ENCODE assay signal across 14 mouse cellular contexts in genomic region chr11:53252186-53253119, GRCm38 (mm10). TPM values are rescaled to one million over a fixed set of nuclear protein-coding genes. Genes with fewer than 3 reads are reported as not detected.
DNase-seq lines count a peak whose midpoint lies in the region; ATAC-seq and TF ChIP-seq lines count a peak whose summit lies in the region.
"Had no signal": no experiment of that assay in that cellular context is flagged by ENCODE, and none has a peak within 500 bp of the region (broad histone marks: within the 10 kb centered on the region; RNA-seq: fewer than 3 reads in every experiment).

No protein-coding gene starts in this region.

- H3K4me1 ChIP-seq in intestine, embryonic 14.5 days (replicated peaks; ENCODE audit: control insufficient read depth, insufficient read depth, low read length): no peaks in the 10 kb centered on the region
- peaks cover 13% of the 10 kb centered on the region for H3K4me1 ChIP-seq in intestine, embryonic 16.5 days (ENCODE audit: control insufficient read depth, insufficient read depth, low read length)
- H3K4me1 ChIP-seq in forebrain, postnatal 0 days (ENCODE audit: insufficient read depth): no peaks in the 10 kb centered on the region
- peaks cover 4% of the 10 kb centered on the region; the same call in 1 of the 2 replicates for H3K4me1 ChIP-seq in midbrain, embryonic 11.5 days (ENCODE audit: control insufficient read depth, insufficient read depth, low read length)
- peaks cover 26% of the 10 kb centered on the region for H3K4me1 ChIP-seq in neural tube, embryonic 15.5 days
- H3K4me1 ChIP-seq in liver, embryonic 12.5 days: peaks cover 6% of the 10 kb centered on the region; the same call in 1 of the 2 replicates
- H3K4me1 ChIP-seq: lung, embryonic 15.5 days had no signal

- H3K36me3 ChIP-seq in intestine, embryonic 14.5 days (ENCODE audit: control insufficient read depth, insufficient read depth, low read length): no peaks in the 10 kb centered on the region
- H3K36me3 ChIP-seq in intestine, embryonic 16.5 days (ENCODE audit: control insufficient read depth, insufficient read depth, low read length): no peaks in the 10 kb centered on the region
- H3K36me3 ChIP-seq in forebrain, postnatal 0 days (ENCODE audit: insufficient read depth): no peaks in the 10 kb centered on the region
- H3K36me3 ChIP-seq in midbrain, embryonic 11.5 days (ENCODE audit: control insufficient read depth, insufficient read depth, low read length): no peaks in the 10 kb centered on the region
- no peaks in the 10 kb centered on the region for H3K36me3 ChIP-seq in neural tube, embryonic 15.5 days
- H3K36me3 ChIP-seq in liver, embryonic 12.5 days: peaks cover 3% of the 10 kb centered on the region; the same call in 1 of the 2 replicates
- H3K36me3 ChIP-seq: lung, embryonic 15.5 days had no signal

- no peak overlapping the region for H3K4me3 ChIP-seq in intestine, embryonic 14.5 days (ENCODE audit: low read depth, low read length)
- H3K4me3 ChIP-seq in intestine, embryonic 16.5 days (ENCODE audit: low read length): no peak overlapping the region
- no peak overlapping the region for H3K4me3 ChIP-seq in forebrain, postnatal 0 days (ENCODE audit: low read depth, low read length)
- no peak overlapping the region for H3K4me3 ChIP-seq in midbrain, embryonic 11.5 days (ENCODE audit: low read depth, low read length)
- no peak overlapping the region for H3K4me3 ChIP-seq in neural tube, embryonic 15.5 days (replicated peaks)
- H3K4me3 ChIP-seq in liver, embryonic 12.5 days: no peak overlapping the region
- H3K4me3 ChIP-seq: lung, embryonic 15.5 days had no signal

- no peak for TF ChIP-seq CTCF in forebrain, postnatal 0 days (IDR thresholded peaks at IDR 0.05; ENCODE audit: low read depth)

- no peaks in the 10 kb centered on the region for H3K27me3 ChIP-seq in intestine, embryonic 14.5 days (replicated peaks; ENCODE audit: control insufficient read depth, insufficient read depth, low read length)
- no peaks in the 10 kb centered on the region for H3K27me3 ChIP-seq in intestine, embryonic 16.5 days (replicated peaks; ENCODE audit: control insufficient read depth, insufficient read depth, low read length)
- H3K27me3 ChIP-seq in forebrain, postnatal 0 days (ENCODE audit: insufficient read depth, low read length): no peaks in the 10 kb centered on the region
- no peaks in the 10 kb centered on the region for H3K27me3 ChIP-seq in midbrain, embryonic 11.5 days (ENCODE audit: control insufficient read depth, insufficient read depth, low read length)
- no peaks in the 10 kb centered on the region for H3K27me3 ChIP-seq in neural tube, embryonic 15.5 days (replicated peaks)
- no peaks in the 10 kb centered on the region for H3K27me3 ChIP-seq in liver, embryonic 12.5 days (replicated peaks)
- H3K27me3 ChIP-seq: lung, embryonic 15.5 days had no signal

- 0 out of 2 replicates have a peak, but pooled peaks cover 4% of the 10 kb centered on the region for H3K9me3 ChIP-seq in intestine, embryonic 14.5 days (ENCODE audit: control insufficient read depth, low read length)
- no peaks in the 10 kb centered on the region for H3K9me3 ChIP-seq in intestine, embryonic 16.5 days (ENCODE audit: control insufficient read depth, low read length)
- no peaks in the 10 kb centered on the region for H3K9me3 ChIP-seq in forebrain, postnatal 0 days (ENCODE audit: low read length)
- H3K9me3 ChIP-seq in midbrain, embryonic 11.5 days (ENCODE audit: control insufficient read depth, low read length): no peaks in the 10 kb centered on the region
- no peaks in the 10 kb centered on the region for H3K9me3 ChIP-seq in neural tube, embryonic 15.5 days (replicated peaks)
- no peaks in the 10 kb centered on the region for H3K9me3 ChIP-seq in liver, embryonic 12.5 days (replicated peaks)
- H3K9me3 ChIP-seq: lung, embryonic 15.5 days had no signal

- 84% methylated on average over 12 of the region's 12 CpGs for WGBS in intestine, embryonic 14.5 days
- 83% methylated on average over 12 of the region's 12 CpGs for WGBS in intestine, embryonic 16.5 days
- 61% methylated on average over 12 of the region's 12 CpGs for WGBS in forebrain, postnatal 0 days
- WGBS in midbrain, embryonic 11.5 days: 71% methylated on average over 12 of the region's 12 CpGs
- 48% methylated on average over 12 of the region's 12 CpGs for WGBS in neural tube, embryonic 15.5 days
- 80% methylated on average over 12 of the region's 12 CpGs for WGBS in liver, embryonic 12.5 days (ENCODE audit: insufficient replicate concordance)

- no peak for DNase-seq in intestine, embryonic 14.5 days (ENCODE audit: low spot score)
- DNase-seq in forebrain, postnatal 0 days: no peak
- DNase-seq in midbrain, embryonic 11.5 days (ENCODE audit: low spot score, missing footprints): no peak
- no peak for DNase-seq in c-Kit-positive CD71-positive TER-119-positive erythroid progenitor cells, embryonic 14.5 days (ENCODE audit: low spot score)
- DNase-seq in heart, postnatal 4 days: no peak
- DNase-seq: heart, postnatal 36 days; layer of hippocampus, postnatal 36 days; right cerebral cortex, adult 18-20 months; thymus, postnatal 14 days had no signal

- H3K27ac ChIP-seq in intestine, embryonic 14.5 days (ENCODE audit: low read depth): no peak overlapping the region
- H3K27ac ChIP-seq in intestine, embryonic 16.5 days (ENCODE audit: low read length): no peak overlapping the region
- no peak overlapping the region for H3K27ac ChIP-seq in forebrain, postnatal 0 days (ENCODE audit: low read depth, low read length)
- peak overlapping the region; percentile 30; the same call in 1 of the 2 replicates for H3K27ac ChIP-seq in midbrain, embryonic 11.5 days (ENCODE audit: low read depth, low read length)
- no peak overlapping the region for H3K27ac ChIP-seq in neural tube, embryonic 15.5 days (replicated peaks)
- no peak overlapping the region for H3K27ac ChIP-seq in liver, embryonic 12.5 days
- H3K27ac ChIP-seq: kidney, postnatal 0 days; lung, embryonic 15.5 days had no signal

- no peak overlapping the region for H3K4me2 ChIP-seq in intestine, embryonic 14.5 days (ENCODE audit: low read length)
- H3K4me2 ChIP-seq in intestine, embryonic 16.5 days (ENCODE audit: low read depth, low read length): no peak overlapping the region
- H3K4me2 ChIP-seq in forebrain, postnatal 0 days (ENCODE audit: low read depth): no peak overlapping the region
- no peak overlapping the region for H3K4me2 ChIP-seq in midbrain, embryonic 11.5 days
- H3K4me2 ChIP-seq in neural tube, embryonic 15.5 days: no peak overlapping the region
- no peak overlapping the region for H3K4me2 ChIP-seq in liver, embryonic 12.5 days
- H3K4me2 ChIP-seq: lung, embryonic 15.5 days had no signal

- ATAC-seq in intestine, embryonic 14.5 days (replicated peaks; ENCODE audit: low FRiP score, low TSS enrichment, low read depth): peak; percentile 26; the same call in 1 of the 2 replicates
- ATAC-seq in intestine, embryonic 16.5 days: no peak
- ATAC-seq in forebrain, postnatal 0 days: peak; percentile 73
- ATAC-seq in midbrain, embryonic 11.5 days (ENCODE audit: low FRiP score): peak; percentile 57; the same call in 1 of the 2 replicates
- ATAC-seq in neural tube, embryonic 15.5 days (ENCODE audit: low FRiP score): peak; percentile 51; the same call in 1 of the 2 replicates
- ATAC-seq in liver, embryonic 12.5 days: no peak

- H3K9ac ChIP-seq in intestine, embryonic 14.5 days (ENCODE audit: low read length): no peak overlapping the region
- no peak overlapping the region for H3K9ac ChIP-seq in intestine, embryonic 16.5 days (ENCODE audit: low read depth, low read length)
- H3K9ac ChIP-seq in forebrain, postnatal 0 days: no peak overlapping the region
- H3K9ac ChIP-seq in midbrain, embryonic 11.5 days (ENCODE audit: low read length): peak overlapping the region; percentile 16; the same call in 1 of the 2 replicates
- no peak overlapping the region for H3K9ac ChIP-seq in neural tube, embryonic 15.5 days (replicated peaks)
- no peak overlapping the region for H3K9ac ChIP-seq in liver, embryonic 12.5 days
- H3K9ac ChIP-seq: lung, embryonic 15.5 days had no signal

RNA-seq across cellular contexts. Expression of gene Hspa4, which starts 47.8 kb away (rescaled TPM):
- polyA plus RNA-seq in intestine, embryonic 14.5 days (2014; fragmentation: Nextera tagmentation; extraction: Ambion mirVana): 105 and 110 TPM in 2 replicates
- polyA plus RNA-seq in intestine, embryonic 16.5 days (2015; fragmentation: Nextera tagmentation; extraction: Ambion mirVana): 85.2 and 85.9 TPM in 2 replicates
- total RNA-seq in forebrain, postnatal 0 days (2014; rRNA removed): 112 and 138 TPM in 2 replicates
- 42.1 and 46.9 TPM in 2 replicates for polyA plus RNA-seq in forebrain, postnatal 0 days (2015; fragmentation: Nextera tagmentation; extraction: Ambion mirVana)
- 111 and 117 TPM in 2 replicates for polyA plus RNA-seq in midbrain, embryonic 11.5 days (2014; fragmentation: Nextera tagmentation; extraction: Ambion mirVana)
- polyA plus RNA-seq in neural tube, embryonic 15.5 days (2015; fragmentation: Nextera tagmentation; extraction: Ambion mirVana): 43.5 and 54.6 TPM in 2 replicates
- polyA plus RNA-seq in liver, embryonic 12.5 days (2016; fragmentation: Nextera tagmentation; extraction: Ambion mirVana): 101 and 103 TPM in 2 replicates
- total RNA-seq in heart, postnatal 4 days (2021): 100 to 1,000 TPM; 132 to 136 TPM

Comparison
In these comparisons a context has a peak if more than half of its experiments do, and no peak if none do; other contexts are left out.
1. ATAC-seq: peak in intestine, embryonic 14.5 days (single experiment), forebrain, postnatal 0 days (single experiment), midbrain, embryonic 11.5 days (single experiment) and neural tube, embryonic 15.5 days (single experiment); none in intestine, embryonic 16.5 days (single experiment) and liver, embryonic 12.5 days (single experiment).